Mouse (Mus musculus): ENCODE measurements around the gene Psmd3.

Psmd3 gene

DNA sequence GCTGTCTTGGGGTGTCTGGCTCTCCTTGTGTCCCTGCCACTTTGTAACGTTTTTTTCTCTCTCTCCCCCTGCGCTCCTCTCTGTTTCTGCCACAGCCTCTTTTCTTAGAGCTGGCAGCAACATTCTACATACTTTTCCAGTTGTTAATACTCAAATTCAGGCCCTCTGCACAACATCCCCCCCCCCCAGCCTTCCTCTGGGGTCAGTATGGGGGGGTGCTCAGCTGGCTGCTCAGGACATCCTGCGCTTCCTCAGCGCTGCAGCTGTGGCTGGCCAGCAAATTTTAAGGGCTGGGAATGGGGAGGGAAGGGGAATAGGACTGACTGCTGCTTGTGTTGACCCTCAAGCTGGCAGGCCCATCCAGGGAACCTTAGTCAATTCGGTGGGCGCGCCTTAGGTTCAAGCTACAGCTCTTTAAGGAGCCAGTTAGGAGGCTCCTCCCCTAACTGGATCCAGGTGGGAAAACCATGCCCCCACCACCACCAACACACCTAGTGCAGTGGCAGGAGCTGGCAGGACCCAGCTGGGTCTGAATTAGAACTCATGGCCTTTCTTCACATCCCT, 62.2 kb downstream of the Psmd3 start:
- DNase-seq (ENCODE audit: low spot score), result no peak
